Mouse (Mus musculus) intestine, embryonic 16.5 days (tissue): ENCODE measurements at regions not wholly inside any gene's neighbourhood (a gene's known extent, or its start where the extent isn't known, plus 50 kb on each side); places are given as distances from the start of the nearest gene placed in this dataset.

Experiments
- ATAC-seq: fragments of 200-750 bp; cut with Nextera tagmentation; 2 replicates; pipeline ENCODE4 v1.8.0; 2017; ENCODE audit warnings: moderate TSS enrichment, moderate library complexity
- H3K27ac ChIP-seq: fragments of 300-500 bp; sonication (generic); 2 replicates; pipeline ENCODE4 v1.5.1; 2014; ENCODE audit warnings: mild to moderate bottlenecking, low read length
- H3K27me3 ChIP-seq: fragments of 300-500 bp; sonication (generic); replicated peaks from 2 replicates; pipeline ENCODE4 v1.6.1; 2014; ENCODE audit warnings: low read length, control low read depth, mixed read lengths; ENCODE audit not compliant: control insufficient read depth, insufficient read depth
- H3K36me3 ChIP-seq: fragments of 300-500 bp; sonication (generic); 2 replicates; pipeline ENCODE4 v1.6.1; 2014; ENCODE audit warnings: low read length, control low read depth; ENCODE audit not compliant: control insufficient read depth, insufficient read depth
- H3K4me1 ChIP-seq: fragments of 300-500 bp; sonication (generic); 2 replicates; pipeline ENCODE4 v1.6.1; 2014; ENCODE audit warnings: low read length, control low read depth, mixed read lengths; ENCODE audit not compliant: control insufficient read depth, insufficient read depth
- H3K4me2 ChIP-seq: fragments of 300-500 bp; sonication (generic); 2 replicates; pipeline ENCODE4 v1.6.1; 2014; ENCODE audit warnings: low read depth, low read length, control low read depth
- H3K4me3 ChIP-seq: fragments of 300-500 bp; sonication (generic); 2 replicates; pipeline ENCODE4 v1.5.1; 2014; ENCODE audit warnings: mild to moderate bottlenecking, low read length
- H3K9ac ChIP-seq: fragments of 300-500 bp; sonication (generic); 2 replicates; pipeline ENCODE4 v1.6.1; 2014; ENCODE audit warnings: low read depth, low read length
- H3K9me3 ChIP-seq: fragments of 300-500 bp; sonication (generic); 2 replicates; pipeline ENCODE4 v1.6.1; 2016; ENCODE audit warnings: low read length, control low read depth; ENCODE audit not compliant: control insufficient read depth
- WGBS: fragments of 180-500 bp; shearing (Covaris S2); extraction: QIAGEN DNeasy Blood & Tissue Kit; methylation state at CpG from one replicate; pipeline ENCODE4 v1.1.7; 2014; 5-methylcytosine and 5-hydroxymethylcytosine counted together

- no peak overlapping the region for H3K27ac ChIP-seq
- no peaks in the 10 kb centered on the region for H3K27me3 ChIP-seq
- 93% methylated on average over 1 of the region's 1 CpGs for WGBS
- no peaks in the 10 kb centered on the region for H3K36me3 ChIP-seq
- ATAC-seq, result no peak
- no peaks in the 10 kb centered on the region for H3K4me1 ChIP-seq
- no peak overlapping the region for H3K4me3 ChIP-seq
- no peak overlapping the region for H3K9ac ChIP-seq
- no peak overlapping the region for H3K4me2 ChIP-seq
- H3K9me3 ChIP-seq, result no peaks in the 10 kb centered on the region
Observed at GRCm38 (mm10) chr14:71666656-71667055, 825.0 kb downstream of the Gm9195 start.

DNA sequence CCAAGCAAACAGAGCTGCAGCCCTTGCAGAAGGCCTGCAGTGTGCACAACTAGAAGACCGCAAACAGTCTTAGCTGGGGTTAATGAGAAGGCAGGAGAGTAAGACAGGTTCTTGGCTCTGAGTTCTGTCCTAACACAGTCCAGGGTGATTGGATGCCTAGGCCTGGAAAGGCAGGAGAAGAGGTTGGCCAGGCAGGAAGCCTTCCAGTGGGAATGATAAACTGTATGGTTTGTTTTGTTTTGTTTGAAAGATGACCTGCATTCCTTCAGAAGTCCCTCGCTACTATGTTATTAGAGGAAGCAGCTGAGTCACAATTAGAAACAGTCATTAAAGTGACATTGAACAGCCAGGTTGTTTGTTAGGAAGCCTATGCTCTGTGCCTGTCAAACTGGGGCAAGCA, 831.5 kb downstream of the Gm9195 start:
- Histone ChIP-seq H3K4me1 (no peaks in the 10 kb centered on the region; the same call in 1 of the 2 replicates), H3K4me2 (no peak overlapping the region), H3K36me3 (no peaks in the 10 kb centered on the region), H3K4me3 (no peak overlapping the region), H3K27ac (no peak overlapping the region), H3K27me3 (no peaks in the 10 kb centered on the region), H3K9me3 (no peaks in the 10 kb centered on the region), H3K9ac (no peak overlapping the region)
- 37% methylated on average over 2 of the region's 2 CpGs for WGBS
- 0 out of 2 replicates have a peak, but pooled peaks have one; percentile 36 for ATAC-seq

DNA sequence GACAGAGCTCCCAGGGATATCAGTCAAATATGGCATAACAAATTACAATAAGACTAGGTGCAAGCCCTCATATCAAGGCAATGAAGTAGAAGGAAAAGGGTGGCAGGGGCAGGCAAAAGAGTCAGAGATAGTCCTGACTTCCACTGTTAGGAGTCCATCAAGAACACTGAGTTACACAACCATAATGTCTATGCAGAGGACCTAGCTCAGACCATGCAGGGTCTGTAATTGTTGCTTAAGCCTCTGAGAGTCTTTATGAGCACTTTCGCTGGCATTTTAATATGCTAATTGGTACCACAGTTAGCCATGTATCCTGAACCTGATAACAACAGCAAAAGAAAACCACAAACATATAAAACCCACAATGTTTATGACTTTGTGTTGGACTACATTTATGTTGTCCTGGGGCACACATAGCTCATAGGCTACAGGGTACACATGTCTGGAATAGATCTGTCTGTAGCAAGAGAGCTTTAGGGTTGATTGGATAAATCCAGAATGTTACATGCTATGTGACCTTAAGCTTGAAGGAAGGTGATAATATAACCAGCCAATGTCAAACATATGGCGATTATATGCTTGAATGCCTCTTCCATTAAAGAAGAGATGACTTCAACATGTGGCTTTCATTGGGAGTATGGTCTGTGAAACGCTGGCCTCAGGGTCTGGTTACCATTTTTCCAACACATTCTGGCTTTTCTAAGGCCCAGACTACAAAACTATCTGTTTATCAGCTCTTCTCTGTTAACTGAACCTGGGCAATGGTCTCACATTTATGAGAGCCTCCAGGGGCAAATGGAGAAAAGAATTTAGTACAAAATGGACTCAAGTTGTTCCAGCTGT, 836.6 kb downstream of the Gm9195 start:
- H3K4me1 ChIP-seq, result no peaks in the 10 kb centered on the region; the same call in 1 of the 2 replicates
- H3K4me2 ChIP-seq, result no peak overlapping the region
- no peak overlapping the region for H3K27ac ChIP-seq
- no peaks in the 10 kb centered on the region for H3K27me3 ChIP-seq
- H3K36me3 ChIP-seq, result no peaks in the 10 kb centered on the region
- H3K4me3 ChIP-seq, result no peak overlapping the region
- no peak overlapping the region for H3K9ac ChIP-seq
- WGBS, result 93% methylated on average over 3 of the region's 3 CpGs
- no peaks in the 10 kb centered on the region for H3K9me3 ChIP-seq
- ATAC-seq, result no peak

DNA sequence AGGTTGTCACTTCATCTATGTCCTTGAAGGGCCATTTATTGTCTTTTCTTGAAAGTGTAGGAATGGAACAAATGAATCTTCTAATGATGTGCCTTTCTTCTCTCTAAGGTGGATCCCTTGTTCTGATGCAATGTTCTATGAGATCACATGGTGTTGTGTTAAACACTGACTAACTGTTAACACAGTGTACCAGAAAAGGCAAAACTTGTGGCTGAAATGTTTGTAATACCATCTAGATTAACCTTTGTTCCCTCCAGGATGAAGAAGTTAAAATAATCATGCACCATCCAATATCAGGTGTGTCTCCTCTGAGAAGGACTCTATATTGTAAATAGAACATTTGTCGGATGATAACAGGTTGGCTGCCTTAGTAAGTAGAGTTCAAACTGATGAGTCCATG, 849.1 kb downstream of the Gm9195 start:
- WGBS, result 76% methylated on average over 1 of the region's 1 CpGs

GRCm38 (mm10) chr14:71639083-71639482, 852.6 kb downstream of the Gm9195 start:
- Histone ChIP-seq H3K9me3 (no peaks in the 10 kb centered on the region), H3K4me1 (no peaks in the 10 kb centered on the region), H3K36me3 (no peaks in the 10 kb centered on the region), H3K27me3 (no peaks in the 10 kb centered on the region), H3K4me3 (no peak overlapping the region), H3K27ac (no peak overlapping the region), H3K4me2 (no peak overlapping the region), H3K9ac (no peak overlapping the region)
- ATAC-seq, result no peak
- 54% methylated on average over 1 of the region's 1 CpGs for WGBS

More for the DNA sequence above, 849.1 kb downstream of the Gm9195 start:
- H3K9me3 ChIP-seq, result no peaks in the 10 kb centered on the region
- H3K4me2 ChIP-seq, result no peak overlapping the region
- no peak overlapping the region for H3K9ac ChIP-seq
- no peak for ATAC-seq
- no peak overlapping the region for H3K4me3 ChIP-seq
- H3K27ac ChIP-seq, result no peak overlapping the region
- no peaks in the 10 kb centered on the region for H3K27me3 ChIP-seq
- H3K4me1 ChIP-seq, result no peaks in the 10 kb centered on the region
- no peaks in the 10 kb centered on the region for H3K36me3 ChIP-seq

GRCm38 (mm10) chr14:71635091-71635490, 856.5 kb downstream of the Gm9195 start:
- no peak for ATAC-seq
- Histone ChIP-seq H3K27ac (no peak overlapping the region), H3K4me2 (no peak overlapping the region), H3K9me3 (no peaks in the 10 kb centered on the region), H3K4me3 (no peak overlapping the region), H3K4me1 (no peaks in the 10 kb centered on the region), H3K36me3 (no peaks in the 10 kb centered on the region), H3K27me3 (no peaks in the 10 kb centered on the region), H3K9ac (no peak overlapping the region)
- WGBS, result 83% methylated on average over 1 of the region's 1 CpGs

GRCm38 (mm10) chr14:71609698-71610301, 881.8 kb downstream of the Gm9195 start:
- WGBS, result 72% methylated on average over 4 of the region's 4 CpGs
- H3K9ac ChIP-seq, result no peak overlapping the region
- no peaks in the 10 kb centered on the region for H3K4me1 ChIP-seq
- no peaks in the 10 kb centered on the region for H3K9me3 ChIP-seq
- no peak overlapping the region for H3K4me3 ChIP-seq
- H3K27me3 ChIP-seq, result no peaks in the 10 kb centered on the region
- no peak for ATAC-seq
- H3K36me3 ChIP-seq, result no peaks in the 10 kb centered on the region
- no peak overlapping the region for H3K4me2 ChIP-seq
- no peak overlapping the region for H3K27ac ChIP-seq

- H3K27ac ChIP-seq, result no peak overlapping the region
- ATAC-seq, result no peak
- H3K4me1 ChIP-seq, result no peaks in the 10 kb centered on the region
- H3K9me3 ChIP-seq, result no peaks in the 10 kb centered on the region
- H3K36me3 ChIP-seq, result no peaks in the 10 kb centered on the region
- no peaks in the 10 kb centered on the region for H3K27me3 ChIP-seq
- no peak overlapping the region for H3K4me3 ChIP-seq
- no peak overlapping the region for H3K9ac ChIP-seq
- WGBS, result 77% methylated on average over 2 of the region's 2 CpGs
- no peak overlapping the region for H3K4me2 ChIP-seq
Observed at GRCm38 (mm10) chr14:71603710-71604109, 887.9 kb downstream of the Gm9195 start.

- ATAC-seq, result no peak
- Histone ChIP-seq H3K36me3 (no peaks in the 10 kb centered on the region), H3K4me3 (no peak overlapping the region), H3K27me3 (no peaks in the 10 kb centered on the region), H3K9ac (no peak overlapping the region), H3K4me1 (no peaks in the 10 kb centered on the region), H3K4me2 (no peak overlapping the region), H3K9me3 (no peaks in the 10 kb centered on the region), H3K27ac (no peak overlapping the region)
- WGBS, result 53% methylated on average over 3 of the region's 3 CpGs
Observed at GRCm38 (mm10) chr14:71597859-71598258, 893.8 kb downstream of the Gm9195 start.
